Mouse (Mus musculus) ES-E14 (cell line): ENCODE measurements at regions not wholly inside any gene's neighbourhood (a gene's known extent, or its start where the extent isn't known, plus 50 kb on each side); places are given as distances from the start of the nearest gene placed in this dataset.

ENCODE experiments used
- CHD2 ChIP-seq: IDR thresholded peaks from 2 replicates; pipeline ENCODE4 v1.6.1; 2014; ENCODE audit warnings: mild to moderate bottlenecking, low read depth, low read length, inconsistent platforms
- MAFK ChIP-seq: IDR thresholded peaks from 2 replicates; pipeline ENCODE4 v1.6.1; 2014; ENCODE audit warnings: mild to moderate bottlenecking, low read depth, low read length, inconsistent platforms; ENCODE audit not compliant: insufficient read depth
- ZC3H11A ChIP-seq: IDR thresholded peaks from 2 replicates; pipeline ENCODE4 v1.6.1; 2012; ENCODE audit warnings: low read depth, mild to moderate bottlenecking, inconsistent platforms, low read length, borderline replicate concordance
- ZNF384 ChIP-seq: IDR thresholded peaks from 2 replicates; pipeline ENCODE4 v1.6.1; 2012; ENCODE audit warnings: low read depth, low read length, inconsistent platforms

- TF ChIP-seq ZC3H11A (no peak), ZNF384 (no peak), CHD2 (no peak), MAFK (no peak)
Measured at GRCm38 (mm10) chr10:110563057-110563456, 107.1 kb upstream of the Nav3 start.
